Mouse (Mus musculus) kidney, postnatal 0 days (tissue): ENCODE results near the gene R3hcc1l. TPM values are rescaled to one million over a fixed set of nuclear protein-coding genes. Genes with fewer than 3 reads are reported as not detected.

Source experiments
- ATAC-seq: fragments of 200-750 bp; cut with Nextera tagmentation; replicated peaks from 2 replicates; pipeline ENCODE4 v1.8.0; 2017; ENCODE audit warnings: low read depth, moderate number of reproducible peaks, moderate TSS enrichment, moderate library complexity; ENCODE audit not compliant: low FRiP score
- DNase-seq: peaks from one replicate; pipeline ENCODE4 v3.0.0-alpha.2; 2016; ENCODE audit warnings: low spot score
- H3K27ac ChIP-seq: fragments of 300-500 bp; sonication (generic); 2 replicates; pipeline ENCODE4 v1.5.1; 2014; ENCODE audit warnings: mild to moderate bottlenecking
- H3K27me3 ChIP-seq: fragments of 300-500 bp; sonication (generic); 2 replicates; pipeline ENCODE4 v1.6.1; 2014; ENCODE audit warnings: low read length, mixed read lengths; ENCODE audit not compliant: insufficient read depth
- H3K36me3 ChIP-seq: fragments of 300-500 bp; sonication (generic); 2 replicates; pipeline ENCODE4 v1.6.1; 2014; ENCODE audit warnings: low read length, mixed read lengths; ENCODE audit not compliant: insufficient read depth
- H3K4me1 ChIP-seq: fragments of 300-500 bp; sonication (generic); replicated peaks from 2 replicates; pipeline ENCODE4 v1.6.1; 2014; ENCODE audit warnings: antibody characterized with exemption, low read length, mixed read lengths; ENCODE audit not compliant: insufficient read depth
- H3K4me2 ChIP-seq: fragments of 300-500 bp; sonication (generic); 2 replicates; pipeline ENCODE4 v1.6.1; 2014; ENCODE audit warnings: mild to moderate bottlenecking, low read length, moderate library complexity, mixed read lengths
- H3K4me3 ChIP-seq: fragments of 300-500 bp; sonication (generic); replicated peaks from 2 replicates; pipeline ENCODE4 v1.5.1; 2014; ENCODE audit warnings: low read depth, low read length
- H3K9ac ChIP-seq: fragments of 300-500 bp; sonication (generic); 2 replicates; pipeline ENCODE4 v1.6.1; 2014; ENCODE audit warnings: low read depth, low read length
- H3K9me3 ChIP-seq: fragments of 300-500 bp; sonication (generic); replicated peaks from 2 replicates; pipeline ENCODE4 v1.6.1; 2016; ENCODE audit warnings: low read length, inconsistent platforms, mixed read lengths
- CTCF ChIP-seq: IDR thresholded peaks from 2 replicates; pipeline ENCODE4 v1.5.1; 2016; ENCODE audit warnings: antibody characterized with exemption, low read depth, mild to moderate bottlenecking, moderate library complexity
- WGBS: fragments of 180-500 bp; shearing (Covaris S2); extraction: QIAGEN DNeasy Blood & Tissue Kit; methylation state at CpG from one replicate; pipeline ENCODE4 v1.1.7; 2014; 5-methylcytosine and 5-hydroxymethylcytosine counted together
- polyA plus RNA-seq: library from polyadenylated mRNA; unstranded; fragments of >200 nt; fragmentation: Nextera tagmentation; extraction: Ambion mirVana; gene quantifications from 2 replicates; pipeline ENCODE4 v1.2.1, GENCODE M21; 2015

R3hcc1l gene
- polyA plus RNA-seq, 1 experiment from 2014 or later, result 20.1 TPM

GRCm38 (mm10) chr19:42493257-42493917, 25.2 kb upstream of the R3hcc1l start:
- no peaks in the 10 kb centered on the region for H3K4me1 ChIP-seq
- H3K27me3 ChIP-seq, result no peaks in the 10 kb centered on the region
- H3K4me3 ChIP-seq, result no peak overlapping the region
- no peaks in the 10 kb centered on the region for H3K9me3 ChIP-seq
- TF ChIP-seq CTCF, result no peak
- H3K4me2 ChIP-seq, result no peak overlapping the region
- no peak overlapping the region for H3K9ac ChIP-seq
- ATAC-seq, result no peak
- no peak for DNase-seq
- 50% methylated on average over 5 of the region's 5 CpGs for WGBS
- no peak overlapping the region for H3K27ac ChIP-seq
- H3K36me3 ChIP-seq, result no peaks in the 10 kb centered on the region

GRCm38 (mm10) chr19:42504156-42504555, 14.4 kb upstream of the R3hcc1l start:
- no peaks in the 10 kb centered on the region for H3K27me3 ChIP-seq
- no peaks in the 10 kb centered on the region for H3K9me3 ChIP-seq
- H3K36me3 ChIP-seq, result no peaks in the 10 kb centered on the region
- 54% methylated on average over 3 of the region's 3 CpGs for WGBS
- ATAC-seq (no peak), DNase-seq (no peak)
- H3K9ac ChIP-seq, result no peak overlapping the region
- no peak overlapping the region for H3K4me2 ChIP-seq
- TF ChIP-seq CTCF, result no peak
- no peak overlapping the region for H3K4me3 ChIP-seq
- no peaks in the 10 kb centered on the region for H3K4me1 ChIP-seq
- H3K27ac ChIP-seq, result no peak overlapping the region

- 89% methylated on average over 9 of the region's 9 CpGs for WGBS
- Histone ChIP-seq H3K27ac (no peak overlapping the region), H3K36me3 (no peaks in the 10 kb centered on the region), H3K27me3 (no peaks in the 10 kb centered on the region), H3K4me2 (no peak overlapping the region), H3K4me1 (no peaks in the 10 kb centered on the region), H3K4me3 (no peak overlapping the region), H3K9ac (no peak overlapping the region), H3K9me3 (no peaks in the 10 kb centered on the region)
- no peak for TF ChIP-seq CTCF
- no peak for ATAC-seq
- DNase-seq, result no peak
Measured at GRCm38 (mm10) chr19:42509625-42510024, 8.9 kb upstream of the R3hcc1l start.

GRCm38 (mm10) chr19:42510276-42511171, 8.0 kb upstream of the R3hcc1l start:
- Histone ChIP-seq H3K27ac (no peak overlapping the region), H3K4me3 (no peak overlapping the region), H3K36me3 (no peaks in the 10 kb centered on the region), H3K9ac (no peak overlapping the region), H3K27me3 (no peaks in the 10 kb centered on the region), H3K9me3 (no peaks in the 10 kb centered on the region), H3K4me2 (no peak overlapping the region), H3K4me1 (no peaks in the 10 kb centered on the region)
- ATAC-seq, result no peak
- 50% methylated on average over 16 of the region's 16 CpGs for WGBS
- no peak for TF ChIP-seq CTCF
- DNase-seq, result no peak

GRCm38 (mm10) chr19:42515656-42516055, 2.9 kb upstream of the R3hcc1l start:
- ATAC-seq (no peak), DNase-seq (no peak)
- 79% methylated on average over 8 of the region's 8 CpGs for WGBS
- no peak for TF ChIP-seq CTCF
- Histone ChIP-seq H3K27ac (no peak overlapping the region), H3K4me2 (no peak overlapping the region), H3K9ac (no peak overlapping the region), H3K4me3 (no peak overlapping the region), H3K36me3 (no peaks in the 10 kb centered on the region), H3K9me3 (no peaks in the 10 kb centered on the region), H3K27me3 (no peaks in the 10 kb centered on the region), H3K4me1 (0 out of 2 replicates have a peak, but pooled peaks cover 7% of the 10 kb centered on the region)

- H3K9ac ChIP-seq, result no peak overlapping the region
- no peaks in the 10 kb centered on the region for H3K27me3 ChIP-seq
- WGBS, result 87% methylated on average over 8 of the region's 8 CpGs
- DNase-seq, result no peak
- ATAC-seq, result no peak
- no peak overlapping the region for H3K27ac ChIP-seq
- no peaks in the 10 kb centered on the region for H3K9me3 ChIP-seq
- no peak overlapping the region for H3K4me2 ChIP-seq
- H3K4me1 ChIP-seq, result 0 out of 2 replicates have a peak, but pooled peaks cover 7% of the 10 kb centered on the region
- no peak for TF ChIP-seq CTCF
- H3K36me3 ChIP-seq, result no peaks in the 10 kb centered on the region
- H3K4me3 ChIP-seq, result no peak overlapping the region
Measured at GRCm38 (mm10) chr19:42516121-42516520, 2.4 kb upstream of the R3hcc1l start.
